Comparison of ENCODE assay signal across 8 mouse cellular contexts in the genomic region with DNA sequence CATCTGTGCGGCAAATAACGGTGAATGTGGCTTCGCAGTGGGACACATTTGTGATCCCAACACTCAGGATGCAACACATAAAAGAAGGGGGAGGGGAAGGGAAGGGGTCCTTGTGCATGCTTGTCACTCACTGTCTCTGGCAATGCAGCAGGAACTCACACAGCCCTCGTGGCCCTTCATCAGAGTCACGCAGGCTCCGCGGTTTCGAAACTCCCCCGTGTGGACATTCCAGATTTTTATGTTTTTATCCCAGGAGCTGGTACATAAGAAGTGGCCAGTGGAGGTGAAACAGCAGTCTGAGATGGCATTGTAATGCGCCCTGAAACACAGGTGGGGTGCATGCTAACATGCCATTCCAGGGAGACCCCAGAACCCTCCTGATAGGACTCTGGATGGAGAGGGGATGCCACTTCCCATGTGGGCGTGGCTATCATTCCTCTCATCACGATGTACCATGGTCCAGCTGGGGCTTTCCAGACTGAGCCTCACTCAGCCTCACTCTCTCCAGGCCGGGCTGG. TPM values are rescaled to one million over a fixed set of nuclear protein-coding genes. Genes with fewer than 3 reads are reported as not detected.
A peak's percentile ranks its signal among the peaks of the same experiment; 100 is the strongest.
DNase-seq lines count a peak whose midpoint lies in the region; ATAC-seq and TF ChIP-seq lines count a peak whose summit lies in the region.

No protein-coding gene starts in this region.

- ATAC-seq in intestine, postnatal 0 days = peak; percentile 25; the same call in 1 of the 2 replicates
- ATAC-seq in liver, embryonic 12.5 days = no peak
- ATAC-seq in neural tube, embryonic 12.5 days (ENCODE audit: low FRiP score, low read depth) = peak; percentile 61; the same call in 1 of the 2 replicates
- ATAC-seq in erythroblast, adult 5-6 weeks (replicated peaks; ENCODE audit: low FRiP score, poor library complexity, severe bottlenecking) = no peak

- H3K4me1 ChIP-seq in intestine, postnatal 0 days (replicated peaks; ENCODE audit: control insufficient read depth, insufficient read depth, low read length) = no peaks in the 10 kb centered on the region
- H3K4me1 ChIP-seq in liver, embryonic 12.5 days = no peaks in the 10 kb centered on the region
- no peaks in the 10 kb centered on the region for H3K4me1 ChIP-seq in neural tube, embryonic 12.5 days

- no peak for DNase-seq in gastrocnemius, adult 2 months
- DNase-seq in gastrocnemius, postnatal 10 days = no peak
- DNase-seq in cerebellum, adult 9-10 months = peak; percentile 60
- DNase-seq in forelimb bud, embryonic 11.5 days (ENCODE audit: low read depth, low spot score) = peak; percentile 25

- no peak overlapping the region for H3K9ac ChIP-seq in intestine, postnatal 0 days (ENCODE audit: low read depth, low read length)
- no peak overlapping the region for H3K9ac ChIP-seq in liver, embryonic 12.5 days
- no peak overlapping the region for H3K9ac ChIP-seq in neural tube, embryonic 12.5 days

- H3K27ac ChIP-seq in gastrocnemius, adult 2 months = no peak overlapping the region
- H3K27ac ChIP-seq in intestine, postnatal 0 days (ENCODE audit: low read depth, low read length) = no peak overlapping the region
- no peak overlapping the region for H3K27ac ChIP-seq in liver, embryonic 12.5 days
- H3K27ac ChIP-seq in neural tube, embryonic 12.5 days = no peak overlapping the region

- peak; percentile 35; the same call in 1 of the 2 replicates for TF ChIP-seq CTCF in gastrocnemius, adult 2 months (IDR thresholded peaks at IDR 0.05)
- TF ChIP-seq CTCF in intestine, postnatal 0 days (IDR thresholded peaks at IDR 0.05; ENCODE audit: low read depth) = peak; percentile 67

- H3K4me2 ChIP-seq in intestine, postnatal 0 days (replicated peaks; ENCODE audit: low read depth) = 0 out of 2 replicates have a peak overlapping the region, but pooled peaks have one; percentile 35
- peak overlapping the region; percentile 23; the same call in 1 of the 2 replicates for H3K4me2 ChIP-seq in liver, embryonic 12.5 days
- peak overlapping the region; percentile 52 for H3K4me2 ChIP-seq in neural tube, embryonic 12.5 days (replicated peaks)

- H3K4me3 ChIP-seq in gastrocnemius, adult 2 months = peak overlapping the region; percentile 47
- H3K4me3 ChIP-seq in intestine, postnatal 0 days (ENCODE audit: low read depth, low read length) = no peak overlapping the region
- no peak overlapping the region for H3K4me3 ChIP-seq in liver, embryonic 12.5 days
- peak overlapping the region; percentile 16; the same call in 1 of the 2 replicates for H3K4me3 ChIP-seq in neural tube, embryonic 12.5 days

- no peaks in the 10 kb centered on the region for H3K36me3 ChIP-seq in intestine, postnatal 0 days (ENCODE audit: control insufficient read depth, insufficient read depth)
- H3K36me3 ChIP-seq in liver, embryonic 12.5 days = no peaks in the 10 kb centered on the region
- no peaks in the 10 kb centered on the region for H3K36me3 ChIP-seq in neural tube, embryonic 12.5 days

- H3K9me3 ChIP-seq in intestine, postnatal 0 days (ENCODE audit: control insufficient read depth) = no peaks in the 10 kb centered on the region
- H3K9me3 ChIP-seq in liver, embryonic 12.5 days (replicated peaks) = no peaks in the 10 kb centered on the region
- no peaks in the 10 kb centered on the region for H3K9me3 ChIP-seq in neural tube, embryonic 12.5 days

- intact Hi-C loops in gastrocnemius, adult 2 months (cut with DNase I) = no loop called here

- H3K27me3 ChIP-seq in intestine, postnatal 0 days (replicated peaks; ENCODE audit: control insufficient read depth, insufficient read depth, low read length) = no peaks in the 10 kb centered on the region
- H3K27me3 ChIP-seq in liver, embryonic 12.5 days (replicated peaks) = no peaks in the 10 kb centered on the region
- no peaks in the 10 kb centered on the region for H3K27me3 ChIP-seq in neural tube, embryonic 12.5 days (replicated peaks)

- WGBS in intestine, postnatal 0 days = 12% methylated on average over 12 of the region's 13 CpGs
- 13% methylated on average over 13 of the region's 13 CpGs for WGBS in liver, embryonic 12.5 days (ENCODE audit: insufficient replicate concordance)
- 14% methylated on average over 12 of the region's 13 CpGs for WGBS in neural tube, embryonic 12.5 days

RNA-seq across cellular contexts. Expression of gene Lrp3, which starts 36.8 kb away (rescaled TPM):
- total RNA-seq in gastrocnemius, adult 2 months (2021) = 1 to 10 TPM; 7.5 to 8.6 TPM
- total RNA-seq in gastrocnemius, postnatal 10 days (2021) = 10 to 100 TPM; 12.1 to 13.8 TPM
- 1.6 and 2.1 TPM in 2 replicates for polyA plus RNA-seq in intestine, postnatal 0 days (2015; fragmentation: Nextera tagmentation; extraction: Ambion mirVana)
- 0.81 and 1.3 TPM in 2 replicates for polyA plus RNA-seq in liver, embryonic 12.5 days (2016; fragmentation: Nextera tagmentation; extraction: Ambion mirVana)
- polyA plus RNA-seq in neural tube, embryonic 12.5 days (2016; fragmentation: Nextera tagmentation; extraction: Ambion mirVana) = 23.2 and 24.6 TPM in 2 replicates
- not detected in 2 replicates for total RNA-seq in erythroblast, adult 5-6 weeks (2015; ENCODE audit: low replicate concordance)
- not detected in 2 replicates for total RNA-seq in erythroblast, adult 5-6 weeks (2017; ENCODE audit: low replicate concordance)

Comparison
In these comparisons a context has a peak if more than half of its experiments do, and no peak if none do; other contexts are left out.
1. DNase-seq: peak in cerebellum, adult 9-10 months (single experiment) and forelimb bud, embryonic 11.5 days (single experiment); none in gastrocnemius, adult 2 months (single experiment) and gastrocnemius, postnatal 10 days (single experiment).
2. H3K4me3 ChIP-seq: peak in gastrocnemius, adult 2 months (single experiment) and neural tube, embryonic 12.5 days (single experiment); none in intestine, postnatal 0 days (single experiment) and liver, embryonic 12.5 days (single experiment).
3. ATAC-seq: peak in intestine, postnatal 0 days (single experiment) and neural tube, embryonic 12.5 days (single experiment); none in liver, embryonic 12.5 days (single experiment) and erythroblast, adult 5-6 weeks (single experiment).
4. RNA of gene Lrp3, which starts 36.8 kb away (total RNA-seq): 12.1 to 13.8 TPM in gastrocnemius, postnatal 10 days and 7.5 to 8.6 TPM in gastrocnemius, adult 2 months; not detected in erythroblast, adult 5-6 weeks; every median in the first group is over 4 times any median in the second.
5. Peak in every context shown above with its lines, with median percentiles within 50 percentile points of each other: H3K4me2 ChIP-seq.